Mouse (Mus musculus) hindlimb bud, embryonic 11.5 days (tissue): ENCODE measurements around the gene Dlg1.

ENCODE experiments used
- DNase-seq: peaks from one replicate; pipeline ENCODE4 v3.0.0-alpha.2; 2012; ENCODE audit warnings: low read depth, low spot score; ENCODE audit errors: extremely low spot score

The Dlg1 gene

GRCm38 (mm10) chr16:31654021-31654420 lies 9.2 kb upstream of the Dlg1 start:
- no peak for DNase-seq

GRCm38 (mm10) chr16:31655531-31655930 lies 7.7 kb upstream of the Dlg1 start:
- DNase-seq, result no peak

GRCm38 (mm10) chr16:31657502-31657901 lies 5.7 kb upstream of the Dlg1 start:
- no peak for DNase-seq

- DNase-seq, result no peak
Measured at GRCm38 (mm10) chr16:31658539-31659334, 4.5 kb upstream of the Dlg1 start.

- no peak for DNase-seq
Measured at GRCm38 (mm10) chr16:31659453-31659852, 3.8 kb upstream of the Dlg1 start.

GRCm38 (mm10) chr16:31662556-31663378 lies 476 bp upstream of the Dlg1 start:
- DNase-seq, result no peak

- DNase-seq, result no peak
Measured at GRCm38 (mm10) chr16:31664287-31664597, 999 bp downstream of the Dlg1 start.

- no peak for DNase-seq
Measured at GRCm38 (mm10) chr16:31672202-31672601, 9.0 kb downstream of the Dlg1 start.

GRCm38 (mm10) chr16:31677463-31677862 lies 14.2 kb downstream of the Dlg1 start:
- DNase-seq, result no peak

- DNase-seq, result no peak
Measured at GRCm38 (mm10) chr16:31682291-31682690, 19.0 kb downstream of the Dlg1 start.

GRCm38 (mm10) chr16:31683670-31684430 lies 20.6 kb downstream of the Dlg1 start:
- DNase-seq, result no peak

- no peak for DNase-seq
Measured at GRCm38 (mm10) chr16:31684771-31685170, 21.5 kb downstream of the Dlg1 start.

- no peak for DNase-seq
Measured at GRCm38 (mm10) chr16:31687766-31688165, 24.5 kb downstream of the Dlg1 start.

- DNase-seq, result no peak
Measured at GRCm38 (mm10) chr16:31695286-31696020, 32.2 kb downstream of the Dlg1 start.

- no peak for DNase-seq
Measured at GRCm38 (mm10) chr16:31696367-31696766, 33.1 kb downstream of the Dlg1 start.

GRCm38 (mm10) chr16:31697341-31697740 lies 34.1 kb downstream of the Dlg1 start:
- DNase-seq, result no peak

- DNase-seq, result no peak
Measured at GRCm38 (mm10) chr16:31705213-31705612, 42.0 kb downstream of the Dlg1 start.

GRCm38 (mm10) chr16:31705904-31706303 lies 42.7 kb downstream of the Dlg1 start:
- DNase-seq, result no peak

GRCm38 (mm10) chr16:31707326-31707725 lies 44.1 kb downstream of the Dlg1 start:
- DNase-seq, result no peak

- DNase-seq, result no peak
Measured at GRCm38 (mm10) chr16:31722991-31723390, 59.7 kb downstream of the Dlg1 start.

GRCm38 (mm10) chr16:31724121-31724520 lies 60.9 kb downstream of the Dlg1 start:
- DNase-seq, result peak; percentile 18
